Mouse (Mus musculus) urinary bladder, postnatal 25 days (tissue): ENCODE results near the gene Ubash3b.

Experiments
- DNase-seq: peaks from one replicate; pipeline ENCODE4 v3.0.0; 2022; ENCODE audit warnings: low spot score

The Ubash3b gene

DNA sequence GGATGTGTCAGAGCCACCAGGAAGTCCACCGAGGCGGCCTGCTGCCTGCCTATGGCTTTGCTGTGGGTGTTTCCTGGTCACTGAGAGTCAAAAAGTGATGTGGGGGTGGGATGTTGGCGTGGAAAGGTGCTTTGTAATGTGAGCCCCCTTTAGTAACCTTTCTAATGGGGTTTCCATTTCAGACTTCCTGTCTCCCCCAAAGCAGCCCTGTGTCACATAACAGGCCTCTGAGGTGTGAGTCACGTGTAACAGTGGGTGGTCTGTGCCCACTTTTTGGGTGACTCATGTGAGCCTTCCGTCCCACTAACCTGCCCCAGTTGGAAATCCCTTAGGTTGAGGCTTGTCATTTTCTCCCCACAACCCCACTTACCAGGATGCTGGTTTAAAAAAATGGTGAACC is 167.4 kb downstream of the Ubash3b start:
- no peak for DNase-seq

DNA sequence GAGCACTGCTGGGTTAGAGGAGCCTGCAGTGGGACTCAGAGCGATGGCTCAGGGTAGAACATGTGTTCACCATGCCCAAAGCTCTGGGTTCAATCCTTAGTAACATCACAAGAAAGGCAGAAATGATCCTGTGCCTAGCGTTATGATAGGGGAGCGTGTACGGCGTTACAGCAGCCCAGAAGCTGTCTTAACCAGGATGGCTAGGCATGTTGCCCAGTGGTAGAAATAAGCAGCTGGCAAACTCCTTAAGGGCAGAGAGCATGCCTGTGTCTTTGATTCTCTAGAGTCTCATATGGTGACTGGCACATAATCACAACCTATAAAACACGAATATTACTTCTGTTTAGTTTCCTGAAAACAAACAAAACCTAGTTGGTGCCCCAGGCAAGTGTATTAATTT is 170.0 kb downstream of the Ubash3b start:
- DNase-seq = no peak

GRCm38 (mm10) chr9:40989940-40990588 is 171.4 kb downstream of the Ubash3b start:
- DNase-seq = peak; percentile 27

- no peak for DNase-seq
Measured at GRCm38 (mm10) chr9:40984313-40984712, 177.2 kb downstream of the Ubash3b start.

DNA sequence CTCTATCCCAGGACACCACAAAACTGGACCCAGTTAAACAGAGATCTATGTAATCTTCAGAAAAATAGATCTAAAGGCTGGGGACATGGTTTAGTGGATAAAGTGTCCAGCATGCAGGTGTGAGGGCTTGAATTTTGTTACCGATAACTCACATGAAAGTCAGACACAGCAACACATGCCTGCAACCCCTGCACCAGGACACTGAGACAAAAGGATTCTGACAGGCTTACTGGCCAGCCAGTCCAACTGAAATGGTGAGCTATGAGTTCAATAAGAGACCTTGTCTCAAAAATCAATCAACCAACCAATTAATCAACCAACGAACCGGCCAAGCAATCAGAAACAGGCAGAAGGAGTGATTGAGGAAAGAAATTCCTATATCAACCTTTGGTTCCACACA is 177.7 kb downstream of the Ubash3b start:
- no peak for DNase-seq

DNA sequence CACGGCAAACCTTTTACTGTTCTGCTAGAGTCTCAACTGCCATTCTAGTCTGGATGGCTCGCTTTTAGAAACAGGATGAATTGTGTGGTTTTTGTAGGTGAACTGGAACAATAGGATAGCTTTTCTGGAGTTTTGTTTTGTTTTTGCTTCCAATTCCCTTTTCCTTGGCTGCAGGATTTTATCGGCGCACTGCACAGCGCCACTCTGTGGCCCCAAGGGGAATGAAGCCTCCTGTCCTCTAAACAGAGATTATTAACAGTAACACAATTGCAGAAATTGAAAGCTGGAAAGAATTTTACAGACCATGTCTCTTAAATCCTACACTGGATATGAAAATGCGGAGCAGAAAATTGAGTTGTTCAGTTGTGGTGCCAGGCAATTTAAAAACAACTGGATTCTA is 179.0 kb downstream of the Ubash3b start:
- no peak for DNase-seq

DNA sequence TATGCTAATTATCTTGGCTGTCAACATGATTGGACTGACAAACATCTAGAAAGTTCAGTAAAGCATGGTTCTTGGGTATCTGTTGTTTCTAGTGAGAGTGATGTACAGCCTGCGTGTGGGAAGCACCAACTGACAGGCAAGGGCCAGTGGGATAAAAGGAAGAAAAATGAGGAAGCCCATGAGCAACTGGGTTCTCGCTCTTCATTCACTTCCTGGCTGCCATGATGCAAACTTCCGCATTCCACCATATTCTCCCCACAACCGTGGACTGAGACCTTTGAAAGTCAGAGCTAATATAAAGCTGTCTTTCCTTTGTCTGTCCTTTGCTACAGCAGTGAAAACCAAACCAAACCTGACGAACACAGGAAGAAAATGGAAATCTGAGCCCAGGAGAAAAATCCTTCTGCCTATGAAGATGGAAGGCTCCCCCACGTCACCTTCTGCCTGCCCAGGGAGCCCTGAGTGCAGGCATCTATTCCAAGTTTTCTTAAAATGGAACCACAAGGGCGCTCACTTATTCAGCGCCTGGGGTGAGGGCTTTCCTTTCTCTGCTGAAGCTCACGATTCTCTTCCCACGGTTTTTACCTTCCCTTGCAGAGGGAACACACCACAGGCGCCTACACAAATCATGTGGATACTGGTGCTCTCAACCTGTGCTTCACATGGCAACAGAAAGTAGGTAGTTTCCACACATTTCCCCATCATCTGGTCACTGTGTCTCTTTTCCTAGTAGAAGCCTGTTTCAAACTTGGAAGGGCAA is 187.3 kb downstream of the Ubash3b start:
- DNase-seq = no peak

DNA sequence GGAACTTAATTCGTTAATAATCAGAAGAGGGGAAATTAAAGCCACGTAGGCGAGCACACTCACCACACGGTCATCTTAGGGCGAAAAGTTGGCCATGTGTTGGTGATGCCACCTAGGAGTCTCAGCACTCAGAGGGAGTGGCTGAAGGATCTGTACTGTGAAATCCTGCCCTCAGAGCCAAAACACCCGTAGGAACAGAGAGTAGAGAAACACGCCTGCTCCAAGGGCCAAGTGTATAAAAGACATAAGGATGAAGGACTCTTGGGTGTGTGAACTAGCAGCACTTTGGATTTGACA is 197.1 kb downstream of the Ubash3b start:
- DNase-seq = no peak

GRCm38 (mm10) chr9:40963586-40964417 is 197.7 kb downstream of the Ubash3b start, which contains the start of gene Jhy:
TSS of gene Jhy (minus strand) at chr9:40964118.
- no peak for DNase-seq

- no peak for DNase-seq
Measured at GRCm38 (mm10) chr9:40961401-40961800, 200.1 kb downstream of the Ubash3b start.
